Comparison of ENCODE assay signal across 8 mouse cellular contexts in the genomic region with DNA sequence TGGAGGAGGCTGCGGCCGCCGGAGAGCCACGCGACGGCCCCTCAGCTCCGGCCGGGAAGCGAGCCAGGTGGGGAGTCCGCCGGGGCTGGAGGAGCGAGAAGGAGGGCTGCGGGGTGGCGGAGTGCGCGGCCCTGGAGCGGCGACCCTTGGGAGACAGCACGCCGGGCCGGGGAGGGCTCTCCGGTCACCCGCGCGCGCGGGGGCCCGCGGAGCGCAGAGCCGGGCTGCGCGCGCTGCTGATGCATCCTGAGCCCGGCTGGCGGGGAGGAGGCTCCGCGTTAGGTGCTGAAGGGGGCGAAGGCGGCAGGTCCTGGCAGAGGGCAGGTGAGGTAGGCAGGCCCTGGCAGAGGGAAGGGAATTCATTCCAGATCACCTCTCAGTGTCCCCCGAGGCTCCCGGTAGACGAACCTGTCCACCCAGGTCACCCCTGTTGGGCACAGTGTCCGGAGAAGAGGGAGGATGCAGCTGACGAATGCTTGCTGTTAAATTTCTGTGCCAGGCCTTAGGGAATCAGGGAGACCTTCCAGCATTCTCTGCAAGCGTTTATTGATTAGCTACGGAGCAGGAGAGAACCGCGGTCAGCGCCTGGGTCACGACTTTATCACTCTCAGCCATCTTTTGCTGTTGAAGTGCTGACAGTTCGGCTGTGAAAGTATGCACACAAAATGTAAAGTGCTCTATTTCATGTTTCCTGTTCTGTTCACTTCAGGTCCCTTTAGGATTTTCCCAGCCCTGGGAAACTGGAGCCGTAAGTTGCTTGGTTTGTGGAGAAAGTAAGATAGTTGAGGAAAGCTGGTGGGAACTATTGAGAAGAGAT. TPM values are rescaled to one million over a fixed set of nuclear protein-coding genes. Genes with fewer than 3 reads are reported as not detected.
DNase-seq lines count a peak whose midpoint lies in the region; ATAC-seq lines count a peak whose summit lies in the region.

No protein-coding gene starts in this region.

- peaks cover 13% of the 10 kb centered on the region for H3K4me1 ChIP-seq in hindbrain, embryonic 16.5 days (ENCODE audit: control insufficient read depth, insufficient read depth, low read depth, low read length)

- H3K9me3 ChIP-seq in hindbrain, embryonic 16.5 days (ENCODE audit: control insufficient read depth, low read length), result no peaks in the 10 kb centered on the region

- peak overlapping the region; percentile 70 for H3K4me2 ChIP-seq in hindbrain, embryonic 16.5 days (ENCODE audit: low read length)

- H3K4me3 ChIP-seq in hindbrain, embryonic 16.5 days (ENCODE audit: low read length), result peak overlapping the region; percentile 95

- peak overlapping the region; percentile 96 for H3K9ac ChIP-seq in hindbrain, embryonic 16.5 days (ENCODE audit: low read depth, low read length)

- H3K27ac ChIP-seq in hindbrain, embryonic 16.5 days (ENCODE audit: low read depth, low read length), result peak overlapping the region; percentile 93

- no peaks in the 10 kb centered on the region for H3K36me3 ChIP-seq in hindbrain, embryonic 16.5 days (ENCODE audit: control insufficient read depth, insufficient read depth, low read length)

- no peaks in the 10 kb centered on the region for H3K27me3 ChIP-seq in hindbrain, embryonic 16.5 days (replicated peaks; ENCODE audit: control insufficient read depth, insufficient read depth, low read length)

- WGBS in hindbrain, embryonic 16.5 days, result under 1% methylated on average over 45 of the region's 53 CpGs

- intact Hi-C loops in left cerebral cortex, postnatal 36 days (cut with DNase I), result loop anchor here (2.0 to 5.0 kb wide), 2 partner anchors 55 to 146 kb away; a partner anchor contains a TSS

- peak; percentile 73 for ATAC-seq in erythroid progenitor cell, adult 5-6 weeks (replicated peaks; ENCODE audit: low FRiP score, poor library complexity, severe bottlenecking)
- ATAC-seq in hindbrain, embryonic 16.5 days, result peak; percentile 83
- peak; percentile 45 for ATAC-seq in megakaryocyte progenitor cell, adult 5-6 weeks (replicated peaks; ENCODE audit: poor library complexity)

- peak; percentile 30 for DNase-seq in gastrocnemius, adult 18-20 months (ENCODE audit: low spot score)
- no peak for DNase-seq in gastrocnemius, postnatal 10 days
- DNase-seq in brain, adult 2 months (ENCODE audit: low read depth, low spot score), result peak; percentile 86
- DNase-seq in left cerebral cortex, postnatal 36 days (ENCODE audit: low spot score in 2 of 2), result peak; percentile 52 to 66
- DNase-seq in spleen, postnatal 10 days (ENCODE audit: low spot score in 2 of 2), result peak; percentile 61 to 75

RNA-seq across cellular contexts. Expression of a gene that starts 0.6 kb away (rescaled TPM):
- total RNA-seq in gastrocnemius, adult 18-20 months (2021), result 1 to 10 TPM; 1.4 to 5.6 TPM
- 1 to 10 TPM; 4.9 to 8.4 TPM for total RNA-seq in gastrocnemius, postnatal 10 days (2021)
- total RNA-seq in erythroid progenitor cell, adult 5-6 weeks (2015; ENCODE audit: low replicate concordance), result 56.2 and 72.1 TPM in 2 replicates
- total RNA-seq in erythroid progenitor cell, adult 5-6 weeks (2017; ENCODE audit: low replicate concordance), result 54.9 and 101 TPM in 2 replicates
- polyA plus RNA-seq in hindbrain, embryonic 16.5 days (2015; fragmentation: Nextera tagmentation; extraction: Ambion mirVana), result 47.6 and 50.6 TPM in 2 replicates
- total RNA-seq in left cerebral cortex, postnatal 36 days (2021), result 100 to 1,000 TPM; 120 TPM
- 12.4 and 16.1 TPM in 2 replicates for total RNA-seq in megakaryocyte progenitor cell, adult 5-6 weeks (2015)
- total RNA-seq in megakaryocyte progenitor cell, adult 5-6 weeks (2017), result 12.6 and 16.1 TPM in 2 replicates
